Mouse (Mus musculus): Measurements from ENCODE around the gene Krt82.
A peak's percentile ranks its signal among the peaks of the same experiment; 100 is the strongest.

GRCm38 (mm10) chr15:101497181-101497580 lies 53.3 kb downstream of the Krt82 start:
- TF ChIP-seq CTCF (IDR thresholded peaks at IDR 0.05; ENCODE audit: borderline replicate concordance, insufficient read depth, low read depth, low read length) (peak; percentile 53; the same call in 1 of the 2 replicates), POLR2A (IDR thresholded peaks at IDR 0.05; ENCODE audit: borderline replicate concordance, insufficient read depth, low read length) (no peak)

Data from cerebellum, adult 2 months (tissue).